ENCODE assay signal across 8 mouse cellular contexts in genomic region chr16:17727179-17727861, GRCm38 (mm10). TPM values are rescaled to one million over a fixed set of nuclear protein-coding genes. Genes with fewer than 3 reads are reported as not detected.
DNase-seq lines count a peak whose midpoint lies in the region; ATAC-seq and TF ChIP-seq lines count a peak whose summit lies in the region.

No protein-coding gene starts in this region.

- TF ChIP-seq CTCF in midbrain, postnatal 0 days (IDR thresholded peaks at IDR 0.05): peak; percentile 69

- no peak overlapping the region for H3K4me3 ChIP-seq in limb, embryonic 14.5 days (replicated peaks; ENCODE audit: low read length)
- H3K4me3 ChIP-seq in midbrain, postnatal 0 days (ENCODE audit: low read depth, low read length): no peak overlapping the region

- H3K36me3 ChIP-seq in limb, embryonic 14.5 days (ENCODE audit: control insufficient read depth, insufficient read depth, low read length): no peaks in the 10 kb centered on the region
- H3K36me3 ChIP-seq in midbrain, postnatal 0 days (ENCODE audit: insufficient read depth, low read length): no peaks in the 10 kb centered on the region

- H3K4me2 ChIP-seq in limb, embryonic 14.5 days (replicated peaks; ENCODE audit: low read depth, low read length, severe bottlenecking): peak overlapping the region; percentile 8; the same call in 1 of the 2 replicates
- peak overlapping the region; percentile 23; the same call in 1 of the 2 replicates for H3K4me2 ChIP-seq in midbrain, postnatal 0 days (ENCODE audit: low read depth, low read length, poor library complexity, severe bottlenecking)

- no peak overlapping the region for H3K9ac ChIP-seq in limb, embryonic 14.5 days (ENCODE audit: low read depth, low read length, severe bottlenecking)
- no peak overlapping the region for H3K9ac ChIP-seq in midbrain, postnatal 0 days (replicated peaks; ENCODE audit: low read length, poor library complexity, severe bottlenecking)

- peak; percentile 21 for DNase-seq in layer of hippocampus, adult 11-12 months (ENCODE audit: low spot score)
- DNase-seq in layer of hippocampus, adult 8-10 months (ENCODE audit: low spot score in 2 of 2): no peak
- peak; percentile 71 for DNase-seq in ES-CJ7 (ENCODE audit: low read depth, low spot score)
- DNase-seq in embryo, embryonic 11.5 days (ENCODE audit: low read depth, low spot score): peak; percentile 27
- peak; percentile 54 to 65 for DNase-seq in heart, postnatal 10 days
- DNase-seq in limb, embryonic 14.5 days (ENCODE audit: low spot score): peak; percentile 70
- peak; percentile 58 for DNase-seq in midbrain, postnatal 0 days (ENCODE audit: low spot score)
- no peak for DNase-seq in cerebellum, adult 11-12 months

- no peak overlapping the region for H3K27ac ChIP-seq in limb, embryonic 14.5 days (replicated peaks; ENCODE audit: low read depth, low read length)
- H3K27ac ChIP-seq in midbrain, postnatal 0 days (ENCODE audit: low read depth, low read length): 0 out of 2 replicates have a peak overlapping the region, but pooled peaks have one; percentile 26

- 0 out of 2 replicates have a peak, but pooled peaks cover 2% of the 10 kb centered on the region for H3K4me1 ChIP-seq in limb, embryonic 14.5 days (ENCODE audit: control insufficient read depth, insufficient read depth, low read length)
- H3K4me1 ChIP-seq in midbrain, postnatal 0 days (ENCODE audit: insufficient read depth, low read length): no peaks in the 10 kb centered on the region

- no peaks in the 10 kb centered on the region for H3K27me3 ChIP-seq in limb, embryonic 14.5 days (ENCODE audit: control insufficient read depth, insufficient read depth, low read length)
- H3K27me3 ChIP-seq in midbrain, postnatal 0 days (ENCODE audit: insufficient read depth, low read length): no peaks in the 10 kb centered on the region

- 15% methylated on average over 5 of the region's 5 CpGs for WGBS in limb, embryonic 14.5 days
- WGBS in midbrain, postnatal 0 days: 16% methylated on average over 5 of the region's 5 CpGs

- intact Hi-C loops in heart, postnatal 10 days (cut with DNase I): loop anchor here (2.0 to 10.0 kb wide), 2 partner anchors 83 to 171 kb away; partner anchors contain the start of gene Ccdc74a

- no peak for TF ChIP-seq POLR2A in limb, embryonic 14.5 days (IDR thresholded peaks at IDR 0.05; ENCODE audit: borderline replicate concordance, extremely low read depth, insufficient read depth, insufficient read length)

- no peaks in the 10 kb centered on the region for H3K9me3 ChIP-seq in limb, embryonic 14.5 days (ENCODE audit: control insufficient read depth, low read length)
- no peaks in the 10 kb centered on the region for H3K9me3 ChIP-seq in midbrain, postnatal 0 days (ENCODE audit: low read length)

- ATAC-seq in limb, embryonic 14.5 days (ENCODE audit: low FRiP score, low read depth): peak; percentile 46; the same call in 1 of the 2 replicates
- ATAC-seq in midbrain, postnatal 0 days (ENCODE audit: low FRiP score): no peak

RNA-seq across cellular contexts. Expression of gene Med15, which starts 5.4 kb away (rescaled TPM):
- 10 to 100 TPM; 72.6 to 84.6 (median 78.3) TPM for total RNA-seq in layer of hippocampus, adult 8-10 months (2022)
- total RNA-seq in heart, postnatal 10 days (2021): 10 to 100 TPM; 34.7 to 39.1 TPM
- 84.6 and 121 TPM in 2 replicates for polyA plus RNA-seq in limb, embryonic 14.5 days (2012; rRNA removed)
- 41.6 and 44.0 TPM in 2 replicates for polyA plus RNA-seq in limb, embryonic 14.5 days (2014; fragmentation: Nextera tagmentation; extraction: Ambion mirVana)
- 58.3 and 60.7 TPM in 2 replicates for total RNA-seq in midbrain, postnatal 0 days (2014; rRNA removed)
- 43.0 and 49.3 TPM in 2 replicates for polyA plus RNA-seq in midbrain, postnatal 0 days (2015; fragmentation: Nextera tagmentation; extraction: Ambion mirVana)

RNA-seq across cellular contexts. Expression of gene Klhl22, which starts 32.1 kb away (rescaled TPM):
- total RNA-seq in layer of hippocampus, adult 8-10 months (2022): 100 to 1,000 TPM in 2 of 4 experiments, 10 to 100 TPM in 2; 95.8 to 105 (median 101) TPM
- 10 to 100 TPM; 26.9 to 27.6 TPM for total RNA-seq in heart, postnatal 10 days (2021)
- polyA plus RNA-seq in limb, embryonic 14.5 days (2012; rRNA removed): 124 and 176 TPM in 2 replicates
- polyA plus RNA-seq in limb, embryonic 14.5 days (2014; fragmentation: Nextera tagmentation; extraction: Ambion mirVana): 87.2 and 101 TPM in 2 replicates
- total RNA-seq in midbrain, postnatal 0 days (2014; rRNA removed): 150 and 156 TPM in 2 replicates
- polyA plus RNA-seq in midbrain, postnatal 0 days (2015; fragmentation: Nextera tagmentation; extraction: Ambion mirVana): 79.3 and 82.6 TPM in 2 replicates

Comparison
In these comparisons a context has a peak if more than half of its experiments do, and no peak if none do; other contexts are left out.
1. DNase-seq: peak in layer of hippocampus, adult 11-12 months (single experiment), ES-CJ7 (single experiment), embryo, embryonic 11.5 days (single experiment), heart, postnatal 10 days (2 of 2), limb, embryonic 14.5 days (single experiment) and midbrain, postnatal 0 days (single experiment); none in layer of hippocampus, adult 8-10 months (0 of 2) and cerebellum, adult 11-12 months (single experiment).